Mouse (Mus musculus) gastrocnemius, postnatal 10 days (tissue): ENCODE data around the gene Acat2. TPM values are rescaled to one million over a fixed set of nuclear protein-coding genes. Genes with fewer than 3 reads are reported as not detected.
"Not testable (repeated sequence)": the region's sequence is repeated elsewhere in the genome, so short reads cannot be mapped to it uniquely, and the experiment has no call there.

Source experiments
- DNase-seq: peaks from one replicate; pipeline ENCODE4 v3.0.0; 2021; ENCODE audit warnings: mixed read lengths
- long read RNA-seq, 2 experiments: library from polyadenylated mRNA; stranded (forward); transcript quantifications; one replicate each; pipeline ENCODE4 v2.0.0; 2021
- total RNA-seq, 2 experiments: library from RNA; stranded (reverse); gene quantifications; 2 replicates each; pipeline ENCODE4 v1.2.3; 2021

The Acat2 gene
- total RNA-seq, result 10 to 100 TPM; 11.8 to 12.0 TPM
- long read RNA-seq, experiment 1, transcript Acat2-201 (9 exons, 2,250 nt), result major isoform, 20 of 23 reads
- long read RNA-seq, experiment 1, partial matches to known transcripts, result 1 of 23 reads
- long read RNA-seq, experiment 1, other reads (novel, unspliced or antisense), result 2 of 23 reads
- long read RNA-seq, experiment 2, transcript Acat2-201 (9 exons, 2,250 nt), result major isoform, 29 of 33 reads
- long read RNA-seq, experiment 2, partial matches to known transcripts, result 1 of 33 reads
- long read RNA-seq, experiment 2, other reads (novel, unspliced or antisense), result 0 of 33 reads

DNA sequence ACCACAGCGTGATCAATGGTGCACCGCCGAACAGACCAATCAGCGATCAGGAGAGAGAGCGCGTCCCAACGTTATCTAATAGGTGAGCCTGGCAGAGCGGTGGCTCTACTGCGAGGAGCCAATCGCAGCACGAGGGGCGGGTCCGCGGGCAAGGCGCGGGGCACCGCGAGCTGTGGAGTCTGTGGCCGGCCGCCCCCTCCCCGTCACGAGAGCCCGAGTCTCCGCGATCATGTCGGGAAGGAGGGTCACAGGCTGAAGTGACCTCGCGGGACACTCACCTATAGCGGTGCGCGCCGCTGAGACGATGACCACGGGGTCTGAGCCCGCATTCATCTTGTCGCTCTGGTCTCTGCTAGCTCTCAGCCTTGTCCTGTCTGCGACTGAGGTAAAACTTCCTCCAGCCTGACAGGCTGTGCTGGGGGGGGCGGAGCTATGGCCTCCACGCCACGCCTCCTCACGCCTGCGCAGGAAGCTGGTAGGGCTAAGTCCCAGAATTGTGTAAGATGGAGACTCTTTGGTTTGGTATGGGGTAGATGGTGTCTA, at the start of gene Acat2:
Acat2 (minus strand) TSS at position 417 of the 543 bp plus-strand sequence.
- peak; percentile 90 for DNase-seq

DNA sequence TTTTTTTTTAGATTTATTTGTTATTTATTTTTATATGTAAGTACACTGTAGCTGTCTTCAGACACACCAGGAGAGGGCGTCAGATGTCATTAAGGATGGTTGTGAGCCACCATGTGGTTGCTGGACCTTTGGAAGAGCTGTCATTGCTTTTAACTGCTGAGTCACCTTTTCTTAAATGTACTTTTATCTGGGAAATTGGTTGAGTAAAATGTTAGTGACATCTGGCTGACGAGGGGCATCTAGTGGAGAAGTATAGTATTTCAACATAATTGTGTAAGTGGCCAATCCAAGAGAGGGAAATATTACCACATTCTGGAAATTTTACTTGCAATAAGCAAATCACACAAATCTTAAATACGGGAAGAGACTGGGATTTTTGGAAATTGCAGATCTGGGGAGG, 49.3 kb upstream of the Acat2 start:
- DNase-seq, result no peak

GRCm38 (mm10) chr17:13008528-13008927, 48.0 kb upstream of the Acat2 start:
- DNase-seq, result peak; percentile 12

GRCm38 (mm10) chr17:13007730-13008425, 47.3 kb upstream of the Acat2 start:
- peak; percentile 100 for DNase-seq

DNA sequence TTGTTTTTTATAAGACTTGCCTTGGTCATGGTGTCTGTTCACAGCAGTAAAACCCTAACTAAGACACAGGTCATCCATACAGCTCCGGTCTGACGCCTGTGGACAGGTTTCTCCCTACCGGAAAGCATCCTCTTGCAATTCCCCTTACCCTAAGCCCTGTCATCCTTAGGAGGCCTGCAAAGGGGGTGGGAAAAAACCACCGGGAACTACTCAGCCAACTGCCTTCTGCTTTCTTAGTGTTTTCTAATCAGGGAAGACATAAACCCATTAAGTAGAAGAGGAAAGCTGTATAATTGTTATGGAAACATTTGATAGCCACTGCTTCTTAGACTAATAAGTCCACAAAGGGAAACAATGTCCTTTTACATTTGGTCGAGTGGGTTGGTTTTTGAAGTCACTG, 46.4 kb upstream of the Acat2 start:
- DNase-seq, result no peak

- not testable (repeated sequence) for DNase-seq
Measured at GRCm38 (mm10) chr17:13006546-13006945, 46.0 kb upstream of the Acat2 start, which contains the start of gene Sod2. Gene Sod2, plus strand, starts transcription at chr17:13006846.

DNA sequence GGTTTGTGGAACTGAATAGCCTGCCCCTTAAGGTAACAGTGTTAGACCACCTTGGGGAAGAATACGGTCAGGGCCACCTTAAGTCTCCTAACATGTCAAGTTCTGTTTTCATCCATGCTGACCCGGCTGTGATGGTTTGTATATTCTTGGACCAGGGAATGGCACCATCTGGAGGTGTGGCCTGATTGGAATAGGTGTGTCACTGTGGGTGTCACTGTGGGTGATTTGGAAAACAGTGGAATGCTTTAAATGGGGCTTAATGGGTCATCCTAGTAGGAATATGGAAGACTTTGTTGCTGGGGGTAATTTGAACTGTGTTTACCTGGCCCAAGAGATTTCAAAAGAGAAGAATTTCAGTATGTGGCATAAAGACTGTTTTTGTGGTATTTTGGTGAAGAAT, 43.9 kb upstream of the Acat2 start:
- DNase-seq, result not testable (repeated sequence)

DNA sequence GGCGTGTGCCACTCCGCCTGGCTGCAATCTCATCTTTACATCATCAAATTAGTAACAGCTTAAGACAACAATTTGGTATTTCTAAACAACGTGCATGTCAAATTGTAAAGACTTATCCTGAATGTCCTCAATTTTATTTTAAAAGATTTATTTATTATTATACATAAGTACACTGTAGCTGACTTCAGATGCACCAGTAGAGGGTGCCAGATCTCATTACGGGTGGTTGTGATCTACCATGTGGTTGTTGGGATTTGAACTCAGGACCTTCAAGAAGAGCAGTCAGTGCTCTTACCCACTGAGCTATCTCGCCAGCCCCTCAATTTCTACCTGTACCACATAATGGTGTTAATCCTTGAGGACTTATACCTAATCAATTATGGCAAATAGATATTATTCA, 41.7 kb upstream of the Acat2 start:
- not testable (repeated sequence) for DNase-seq

DNA sequence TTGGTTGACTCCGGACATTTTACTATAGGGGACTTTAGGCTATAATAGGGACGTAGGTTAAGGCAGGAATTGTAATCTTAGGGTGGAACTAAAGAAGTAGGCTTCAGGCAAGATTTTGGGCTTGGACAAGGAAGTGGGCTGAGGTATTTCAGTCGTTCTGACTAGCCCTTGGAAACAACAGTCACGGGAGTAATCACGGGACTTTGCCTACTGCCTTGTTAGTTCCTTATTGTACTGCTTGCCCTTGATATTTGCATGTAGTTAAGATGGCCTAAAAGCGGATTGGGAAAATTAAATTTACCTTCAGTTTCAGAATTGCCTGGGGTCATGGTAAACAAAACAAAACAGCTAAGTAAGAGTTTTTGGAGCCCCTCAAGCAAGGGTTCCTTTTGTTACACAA, 38.5 kb upstream of the Acat2 start:
- no peak for DNase-seq

- no peak for DNase-seq
Measured at GRCm38 (mm10) chr17:12997890-12998289, 37.3 kb upstream of the Acat2 start.

DNA sequence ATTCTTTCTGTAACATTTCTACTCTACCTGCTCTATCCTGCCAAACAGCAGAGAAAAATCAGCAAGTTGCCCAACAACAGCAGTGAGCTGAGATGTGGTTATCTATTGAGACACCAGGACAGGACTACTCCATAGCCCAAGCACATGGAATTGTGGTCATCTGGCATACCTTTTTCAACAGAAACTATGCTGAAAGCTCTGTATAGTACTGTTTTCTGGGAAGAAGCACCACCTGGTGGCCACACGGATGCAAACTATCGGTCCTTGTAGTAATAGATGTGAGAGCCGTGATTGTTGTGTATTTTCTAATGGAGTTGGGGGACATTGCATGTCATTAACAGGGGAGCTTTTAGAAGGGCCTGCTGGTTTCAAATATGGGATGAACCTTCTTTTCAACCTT, 35.8 kb upstream of the Acat2 start:
- DNase-seq, result peak; percentile 22

- DNase-seq, result no peak
Measured at GRCm38 (mm10) chr17:12994069-12994468, 33.5 kb upstream of the Acat2 start, which contains the start of gene Wtap. Gene Wtap, minus strand, starts transcription at chr17:12994169.

DNA sequence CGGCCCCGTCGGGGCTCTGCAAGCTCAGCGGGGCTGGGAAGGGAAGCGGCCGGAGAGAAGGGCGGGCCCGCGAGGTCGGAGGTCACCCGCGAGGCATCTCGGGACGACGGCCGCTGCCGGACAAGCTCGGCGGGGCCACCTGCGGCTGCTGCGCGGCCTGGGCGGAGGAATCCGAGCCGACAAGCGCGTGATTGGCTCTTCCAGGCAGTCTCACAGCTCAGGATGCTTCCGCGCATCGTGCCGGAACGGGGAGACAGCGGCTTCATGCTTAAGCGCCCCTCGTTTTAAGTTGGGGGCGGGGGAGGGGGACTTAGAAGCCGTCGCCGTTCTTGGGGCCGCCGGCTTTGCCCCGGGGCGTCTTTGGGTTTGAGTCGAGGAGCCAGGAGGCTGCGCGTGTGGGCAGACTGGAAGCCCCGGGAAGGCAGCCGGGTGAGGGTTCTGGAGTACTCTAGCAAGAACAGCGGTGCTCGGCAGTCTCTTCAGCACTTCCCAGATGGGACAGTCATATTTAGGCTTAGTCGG, 32.0 kb upstream of the Acat2 start:
- DNase-seq, result peak; percentile 94

DNA sequence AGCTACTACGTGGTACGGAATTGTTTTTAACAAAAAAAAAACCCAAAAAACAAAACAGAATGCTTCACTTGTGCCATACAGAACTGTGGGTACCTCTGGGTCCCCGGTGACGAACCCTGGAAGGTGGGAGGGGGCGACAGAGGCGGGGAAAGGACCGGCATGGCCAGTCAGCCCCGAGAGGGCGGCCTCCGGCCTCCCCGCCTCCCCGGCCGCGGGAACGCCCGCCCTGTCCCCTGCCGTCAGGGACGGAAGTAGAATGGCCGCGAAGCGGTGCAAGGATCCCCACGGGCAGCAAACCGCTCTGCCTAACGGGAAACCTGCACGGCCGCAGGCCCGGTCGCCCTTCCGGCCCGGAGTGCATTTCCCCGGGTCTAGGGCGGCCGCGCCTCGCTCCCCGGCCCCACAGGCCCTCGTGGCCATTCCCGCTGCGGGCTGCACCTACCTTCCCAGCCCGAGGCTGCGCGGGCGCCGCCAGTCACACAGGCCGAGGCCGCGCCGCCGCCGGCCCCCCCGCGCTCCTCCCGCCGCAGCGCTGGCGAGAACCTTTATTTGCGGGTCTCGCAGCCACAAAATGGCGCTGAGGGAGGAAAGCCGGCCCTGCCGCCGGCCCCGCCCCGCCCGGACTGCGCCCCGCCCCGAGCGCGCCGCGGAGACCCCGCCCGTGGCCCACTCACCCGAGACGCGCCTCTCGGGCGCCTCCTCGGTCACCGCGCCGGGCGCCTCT, 31.2 kb upstream of the Acat2 start:
- peak; percentile 90 for DNase-seq

GRCm38 (mm10) chr17:12991194-12991634, 30.7 kb upstream of the Acat2 start:
- no peak for DNase-seq

DNA sequence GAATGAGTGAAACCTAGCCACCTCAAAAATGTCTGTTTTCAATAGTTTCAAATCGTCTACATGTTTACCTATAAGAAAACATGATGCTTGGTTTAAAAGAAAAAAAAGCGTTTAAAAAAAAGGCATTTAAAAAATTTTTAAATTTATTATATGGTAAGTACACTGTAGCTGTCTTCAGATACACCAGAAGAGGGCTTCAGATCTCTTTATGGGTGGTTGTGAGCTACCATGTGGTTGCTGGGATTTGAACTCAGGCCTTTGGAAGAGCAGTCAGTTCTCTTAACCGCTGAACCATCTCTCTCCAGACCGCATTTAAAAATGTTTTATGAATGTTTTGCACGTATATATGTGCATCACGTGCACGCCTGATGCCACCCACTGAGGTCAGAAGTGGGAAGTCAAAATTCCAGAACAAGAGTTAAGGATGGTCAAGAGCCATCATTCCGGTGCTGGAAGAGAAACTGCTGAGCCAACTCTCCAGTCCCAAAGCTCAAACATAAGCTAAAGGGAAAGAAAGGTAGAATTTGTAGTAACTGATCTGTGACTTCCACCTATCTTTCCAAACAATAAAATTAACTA, 30.1 kb upstream of the Acat2 start:
- no peak for DNase-seq

GRCm38 (mm10) chr17:12988096-12988495, 27.5 kb upstream of the Acat2 start:
- not testable (repeated sequence) for DNase-seq

GRCm38 (mm10) chr17:12983988-12984387, 23.4 kb upstream of the Acat2 start:
- DNase-seq, result no peak

DNA sequence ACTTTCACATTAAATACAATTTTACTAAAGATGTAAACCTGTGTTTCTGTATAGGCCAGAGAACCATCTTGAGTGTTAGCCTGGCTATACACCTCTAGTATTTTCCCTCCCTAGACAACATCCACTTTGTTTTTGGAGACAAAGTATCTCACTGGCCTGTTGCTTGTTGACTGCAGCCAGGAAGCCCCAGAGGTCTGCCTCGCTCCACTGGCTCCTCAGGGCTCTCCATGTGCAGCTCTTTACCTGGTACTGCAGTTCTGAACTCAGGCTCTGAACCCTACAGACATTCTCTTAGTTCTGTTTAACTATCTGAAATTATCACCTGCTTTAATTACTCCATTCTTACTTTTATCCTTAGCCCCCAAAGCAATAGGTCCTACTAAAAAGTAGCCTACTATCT, 18.0 kb upstream of the Acat2 start:
- no peak for DNase-seq

GRCm38 (mm10) chr17:12973851-12974250, 13.3 kb upstream of the Acat2 start:
- DNase-seq, result no peak

DNA sequence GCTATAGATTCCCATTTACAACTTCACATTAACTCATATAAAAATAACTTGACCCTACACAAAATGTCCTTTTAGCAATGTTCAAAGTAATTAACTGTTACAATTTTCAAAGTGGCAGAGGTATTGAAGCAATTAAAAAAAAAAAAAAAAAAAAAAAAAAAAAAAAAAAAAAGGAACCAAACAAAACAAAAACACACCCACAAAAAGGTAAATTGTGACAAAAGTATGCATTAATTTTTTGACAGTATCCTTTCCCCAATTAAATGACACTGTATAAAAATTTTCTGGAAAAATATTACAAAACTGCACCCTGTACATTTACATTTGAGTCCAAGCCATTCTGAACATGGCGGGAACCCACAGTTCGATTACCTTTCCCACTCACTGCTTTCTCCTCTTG, 6.6 kb upstream of the Acat2 start:
- DNase-seq, result no peak

GRCm38 (mm10) chr17:12963476-12963875, 2.9 kb upstream of the Acat2 start:
- no peak for DNase-seq
